Mouse (Mus musculus) ES-E14 (cell line): ENCODE data around the gene Fam169b. TPM values are rescaled to one million over a fixed set of nuclear protein-coding genes. Genes with fewer than 3 reads are reported as not detected.

Source experiments
- DNase-seq: peaks from one replicate; pipeline ENCODE4 v3.0.0-alpha.2; 2013; ENCODE audit warnings: low read depth, low spot score
- H3K27ac ChIP-seq: 2 replicates; pipeline ENCODE4 v1.5.1; 2012; ENCODE audit warnings: low read depth, mild to moderate bottlenecking, low read length, moderate library complexity, mixed read lengths; ENCODE audit not compliant: poor library complexity, insufficient read depth, severe bottlenecking
- H3K36me3 ChIP-seq: 2 replicates; pipeline ENCODE4 v1.6.1; 2012; ENCODE audit warnings: mild to moderate bottlenecking, low read length, moderate library complexity, mixed read lengths; ENCODE audit not compliant: control insufficient read depth, poor library complexity, insufficient read depth, severe bottlenecking
- H3K4me1 ChIP-seq, 2 experiments: fragments of 150-350 bp in 1 of 2; sonication (generic) in 1 of 2; 2 replicates each; pipeline ENCODE4 v1.6.1; 2012; ENCODE audit warnings: low read length in 2 of 2, mild to moderate bottlenecking in 1 of 2, mixed read lengths in 1 of 2; ENCODE audit not compliant: control insufficient read depth in 2 of 2, insufficient read depth in 2 of 2, poor library complexity in 1 of 2
- H3K4me3 ChIP-seq, 2 experiments: fragments of 150-350 bp in 1 of 2; sonication (generic) in 1 of 2; 2 replicates each; pipeline ENCODE4 v1.5.1; 2012; ENCODE audit warnings: low read length in 2 of 2, low read depth in 1 of 2, mild to moderate bottlenecking in 1 of 2, mixed read lengths in 1 of 2; ENCODE audit not compliant: insufficient read depth in 1 of 2, poor library complexity in 1 of 2, severe bottlenecking in 1 of 2
- H3K9ac ChIP-seq: 2 replicates; pipeline ENCODE4 v1.6.1; 2012; ENCODE audit warnings: low read depth, mild to moderate bottlenecking, low read length, mixed read lengths; ENCODE audit not compliant: poor library complexity, insufficient read depth, severe bottlenecking
- H3K9me3 ChIP-seq: fragments of 150-350 bp; sonication (generic); 2 replicates; pipeline ENCODE4 v1.6.1; 2012; ENCODE audit warnings: low read depth, mild to moderate bottlenecking, low read length; ENCODE audit not compliant: control insufficient read depth, insufficient read depth
- CHD2 ChIP-seq: IDR thresholded peaks from 2 replicates; pipeline ENCODE4 v1.6.1; 2014; ENCODE audit warnings: mild to moderate bottlenecking, low read depth, low read length, inconsistent platforms
- HCFC1 ChIP-seq: IDR thresholded peaks from 2 replicates; pipeline ENCODE4 v1.6.1; 2012; ENCODE audit warnings: low read length, inconsistent platforms, borderline replicate concordance; ENCODE audit not compliant: insufficient read depth
- MAFK ChIP-seq: IDR thresholded peaks from 2 replicates; pipeline ENCODE4 v1.6.1; 2014; ENCODE audit warnings: mild to moderate bottlenecking, low read depth, low read length, inconsistent platforms; ENCODE audit not compliant: insufficient read depth
- ZC3H11A ChIP-seq: IDR thresholded peaks from 2 replicates; pipeline ENCODE4 v1.6.1; 2012; ENCODE audit warnings: low read depth, mild to moderate bottlenecking, inconsistent platforms, low read length, borderline replicate concordance
- ZNF384 ChIP-seq: IDR thresholded peaks from 2 replicates; pipeline ENCODE4 v1.6.1; 2012; ENCODE audit warnings: low read depth, low read length, inconsistent platforms
- in situ Hi-C, 2 experiments: fragments of 600-800 bp; cut with MboI; formaldehyde crosslinking; loops; one replicate each; pipeline ENCODE4 v1.15.1; 2025; ENCODE audit warnings: low sequenced_read_pairs in 2 of 2, inconsistent platforms in 1 of 2; ENCODE audit not compliant: unreplicated experiment in 2 of 2
- total RNA-seq: library from RNA; depleted of rRNA; stranded (reverse); fragments of 300-350 nt; gene quantifications from 2 replicates; pipeline ENCODE4 v1.2.3, GENCODE M21; 2012

Gene Fam169b
- total RNA-seq, 1 experiment, result 5.7 TPM

DNA sequence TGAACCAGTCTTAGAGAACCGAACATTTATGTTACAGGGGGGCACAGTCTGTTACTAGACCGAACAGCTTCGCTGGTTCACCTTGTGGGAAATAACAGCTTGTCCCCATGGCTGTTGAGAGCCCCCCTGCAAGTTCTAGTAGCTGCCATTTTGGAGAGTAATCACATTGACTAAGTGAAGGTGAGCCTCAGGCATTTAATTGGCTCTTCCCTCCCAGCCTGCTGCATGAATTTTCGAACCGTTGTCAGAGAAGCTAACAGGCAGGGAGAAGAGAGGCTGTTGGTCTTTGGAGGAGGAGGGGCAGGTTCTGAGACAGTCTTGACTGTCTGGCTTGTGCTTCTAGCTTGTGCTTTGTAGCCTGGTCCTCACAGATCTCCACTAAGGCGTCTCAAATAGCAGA is 45.3 kb downstream of the Fam169b start:
- DNase-seq, result no peak
- in situ Hi-C loops, result loop anchor here in 1 of 2 experiments (25.0 kb wide), 1 partner anchor 532 kb away; no protein-coding TSS in a partner anchor
- Histone ChIP-seq H3K4me1 (no peaks in the 10 kb centered on the region), H3K9me3 (no peaks in the 10 kb centered on the region), H3K4me3 (no peak overlapping the region), H3K9ac (no peak overlapping the region), H3K27ac (no peak overlapping the region), H3K36me3 (no peaks in the 10 kb centered on the region)
- TF ChIP-seq HCFC1 (no peak), ZNF384 (no peak), CHD2 (no peak), ZC3H11A (no peak), MAFK (no peak)

DNA sequence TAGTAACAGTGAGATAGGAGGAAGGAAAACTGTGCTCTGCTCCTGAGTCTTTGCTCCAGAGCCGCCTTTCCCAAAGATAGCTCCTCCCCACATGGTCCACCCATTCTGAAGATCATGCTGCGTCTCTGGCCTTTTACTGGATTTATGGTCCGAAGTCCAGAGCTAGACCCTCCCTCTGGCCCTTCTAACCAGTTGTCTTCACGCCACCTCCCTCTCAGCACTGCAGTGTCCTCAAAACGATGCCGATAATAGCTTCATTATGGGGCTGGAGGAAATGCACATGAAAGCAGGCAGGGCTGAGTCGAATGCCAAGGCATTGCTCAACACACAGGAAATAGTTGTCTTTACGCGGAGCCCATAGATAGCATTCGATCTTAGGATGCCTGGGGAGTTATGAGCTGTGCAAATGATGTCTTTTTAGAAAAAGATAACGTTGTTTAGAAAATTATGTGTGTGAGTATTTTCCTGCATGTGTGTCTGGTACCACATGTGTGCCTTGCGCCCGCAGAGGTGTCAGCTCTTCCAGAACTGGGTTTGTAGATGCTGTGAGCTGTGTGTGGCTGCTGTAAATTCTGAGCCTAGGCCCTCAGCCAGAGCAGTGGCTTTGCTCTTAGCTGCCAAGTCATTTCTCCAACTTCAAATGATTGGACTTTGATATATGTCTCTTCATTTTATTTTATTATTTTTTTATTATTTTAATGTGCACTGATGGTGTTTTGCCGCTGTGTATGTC is 46.6 kb downstream of the Fam169b start:
- Histone ChIP-seq H3K9ac (no peak overlapping the region), H3K36me3 (no peaks in the 10 kb centered on the region), H3K9me3 (no peaks in the 10 kb centered on the region), H3K27ac (no peak overlapping the region), H3K4me3 (no peak overlapping the region), H3K4me1 (no peaks in the 10 kb centered on the region)
- in situ Hi-C loops, result loop anchor here in 1 of 2 experiments (25.0 kb wide), 1 partner anchor 533 kb away; no protein-coding TSS in a partner anchor
- DNase-seq, result no peak
- TF ChIP-seq CHD2 (no peak), MAFK (no peak), ZC3H11A (no peak), ZNF384 (no peak), HCFC1 (no peak)

DNA sequence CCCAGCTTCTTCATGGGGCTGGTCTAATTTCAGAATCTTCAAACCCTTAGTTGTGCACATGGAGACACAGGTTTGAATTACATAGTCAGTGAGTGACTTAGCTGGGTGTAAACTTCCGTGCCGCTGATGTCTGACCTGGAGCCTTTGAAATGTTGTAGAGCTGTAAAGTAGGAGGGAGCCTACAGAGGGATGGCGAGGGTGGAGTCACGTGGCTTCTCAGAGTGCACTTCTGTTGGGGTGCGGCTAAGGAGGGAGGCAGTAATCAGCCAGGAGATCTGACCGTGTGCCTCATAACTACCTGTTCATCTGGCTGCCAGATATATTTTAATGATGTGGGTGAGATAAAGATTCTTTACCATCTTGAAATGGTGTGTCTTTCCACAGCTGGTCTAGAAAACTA is 49.4 kb downstream of the Fam169b start:
- DNase-seq, result no peak
- H3K36me3 ChIP-seq, result no peaks in the 10 kb centered on the region
- H3K9me3 ChIP-seq, result no peaks in the 10 kb centered on the region
- H3K9ac ChIP-seq, result no peak overlapping the region
- H3K4me3 ChIP-seq, result no peak overlapping the region
- in situ Hi-C loops, result loop anchor here in 1 of 2 experiments (25.0 kb wide), 1 partner anchor 536 kb away; no protein-coding TSS in a partner anchor
- no peaks in the 10 kb centered on the region for H3K4me1 ChIP-seq
- TF ChIP-seq HCFC1 (no peak), CHD2 (no peak), MAFK (no peak), ZC3H11A (no peak), ZNF384 (no peak)
- no peak overlapping the region for H3K27ac ChIP-seq

DNA sequence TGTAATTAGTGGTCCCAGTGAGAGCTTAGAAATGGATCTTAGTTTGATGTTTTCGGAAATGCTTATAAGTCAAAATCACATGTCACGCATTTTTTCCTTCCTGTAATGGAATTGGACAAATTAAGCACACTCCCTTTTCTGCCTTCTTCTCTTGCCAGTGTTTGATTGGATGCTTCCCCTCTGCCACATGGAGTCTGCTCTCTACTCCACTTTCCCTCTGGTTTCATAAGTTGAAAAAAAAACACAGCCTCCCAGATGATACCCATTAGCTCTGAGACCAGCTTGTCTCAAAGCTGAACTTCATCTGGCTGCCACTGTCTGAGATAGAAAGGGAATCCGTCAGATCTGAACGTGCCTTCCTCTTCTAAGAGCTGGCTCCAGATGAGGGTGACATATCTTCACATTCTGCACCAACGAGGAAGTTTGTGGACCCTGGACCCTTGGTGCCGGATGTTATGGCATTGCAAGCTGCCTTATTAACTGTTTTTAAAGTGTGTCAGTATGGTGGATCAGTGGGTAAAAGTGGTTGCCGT is 52.6 kb downstream of the Fam169b start:
- no peak for TF ChIP-seq HCFC1
- no peak for TF ChIP-seq CHD2
- TF ChIP-seq MAFK, result no peak
- no peak for TF ChIP-seq ZNF384
- no peak for TF ChIP-seq ZC3H11A
- Histone ChIP-seq H3K36me3 (no peaks in the 10 kb centered on the region), H3K4me3 (no peak overlapping the region), H3K4me1 (no peaks in the 10 kb centered on the region), H3K9me3 (no peaks in the 10 kb centered on the region), H3K27ac (no peak overlapping the region), H3K9ac (no peak overlapping the region)
- no peak for DNase-seq
- in situ Hi-C loops, result no loop called here
